Mouse (Mus musculus) heart, adult 9 months (tissue): ENCODE results near the gene Arnt.
"Not testable (repeated sequence)": the region's sequence is repeated elsewhere in the genome, so short reads cannot be mapped to it uniquely, and the experiment has no call there.

Experiments
- DNase-seq, 2 experiments: peaks; one replicate each; pipeline ENCODE4 v3.0.0; 2022; ENCODE audit warnings: low spot score in 2 of 2

Arnt gene

DNA sequence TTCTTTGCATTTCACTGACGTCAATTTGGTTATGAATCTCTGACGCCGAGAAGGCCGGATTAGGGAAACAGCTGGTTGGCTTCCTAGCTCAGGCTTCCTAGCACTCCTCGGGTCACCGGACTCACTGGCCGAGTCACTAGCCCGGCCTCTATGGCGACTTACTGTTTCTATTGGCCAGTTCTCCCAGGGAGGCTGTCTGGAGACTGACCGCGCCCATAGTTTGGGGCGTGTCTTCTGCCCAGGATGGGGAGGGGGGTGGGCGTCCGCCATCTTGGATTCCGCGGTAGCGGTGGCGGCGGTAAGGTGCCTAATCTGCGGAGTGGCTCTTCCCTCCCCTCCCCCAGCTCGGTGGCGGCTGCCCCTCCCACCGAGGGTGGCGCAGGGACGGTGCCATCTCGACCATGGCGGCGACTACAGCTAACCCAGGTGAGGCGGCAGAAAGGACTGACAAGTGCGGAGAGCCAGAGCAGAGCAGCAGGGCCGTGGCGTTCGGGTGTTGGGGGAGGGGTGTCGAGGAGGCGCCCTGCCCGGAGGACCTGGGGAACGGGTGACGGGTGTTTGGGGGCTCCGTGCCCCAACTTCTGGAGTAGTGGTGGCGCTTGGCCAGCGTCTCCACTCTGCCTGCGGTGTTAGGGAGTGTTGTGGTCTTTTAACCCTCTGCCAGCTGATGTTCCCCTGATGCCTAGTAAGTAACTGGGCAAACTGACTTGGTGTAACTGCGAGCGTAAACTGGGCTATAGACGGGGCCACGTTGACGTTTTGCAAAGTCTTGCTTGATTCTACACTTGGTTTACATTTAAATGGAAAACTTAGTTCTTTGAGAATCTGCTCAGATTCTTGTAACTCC is at the start of gene Arnt:
Gene Arnt (plus strand): TSS at position 253 of the 847 bp plus-strand sequence.
- DNase-seq: peak; percentile 95 to 98

DNA sequence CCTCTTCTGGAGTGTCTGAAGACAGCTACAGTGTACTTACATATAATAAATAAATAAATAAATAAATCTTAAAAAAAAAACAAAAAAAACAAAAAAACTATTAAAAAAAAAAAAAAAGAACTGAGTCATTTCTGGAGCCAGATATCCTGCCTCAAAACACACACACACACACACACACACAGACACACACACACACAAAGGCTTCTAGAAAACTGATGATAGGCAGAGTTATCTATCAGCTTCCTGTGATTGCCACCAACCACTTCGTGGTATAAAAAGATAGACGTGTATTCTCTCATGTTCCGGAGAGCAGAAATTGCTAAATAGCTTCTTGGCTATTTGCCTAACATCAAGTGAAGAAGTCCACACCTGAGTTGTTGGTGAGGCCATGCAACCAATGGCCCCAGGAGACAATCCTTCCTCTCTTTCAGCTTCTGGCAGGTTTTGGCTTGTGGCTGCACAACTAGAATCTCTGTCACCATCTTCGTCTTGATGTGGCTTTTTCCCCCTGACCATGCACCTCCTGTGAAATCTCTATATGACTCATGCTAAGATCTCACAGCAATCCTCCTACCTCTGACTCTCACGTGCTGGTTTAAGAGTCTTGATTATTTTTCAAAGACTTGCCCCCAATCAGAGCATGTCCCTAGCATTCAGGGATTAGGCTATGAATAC is 48.6 kb upstream of the Arnt start:
- DNase-seq: no peak

DNA sequence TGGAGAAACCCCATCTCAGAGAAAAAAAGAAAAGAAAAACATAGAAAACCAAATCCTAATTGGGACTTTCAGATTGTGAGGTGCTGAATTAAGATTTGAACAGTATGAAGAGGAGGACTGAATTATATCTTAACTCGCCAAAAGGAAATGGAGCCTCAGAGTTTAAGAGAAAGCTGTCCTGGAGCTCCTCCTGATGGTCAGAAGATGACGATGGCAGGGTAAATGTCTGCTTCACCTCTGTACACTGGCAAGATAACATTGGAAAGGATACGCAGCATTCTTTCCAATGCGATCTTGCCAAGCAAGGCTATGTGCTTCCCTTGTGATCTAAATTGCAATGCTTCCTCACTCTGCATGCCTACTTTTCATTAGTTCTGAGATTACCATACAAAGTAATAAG is 39.8 kb upstream of the Arnt start:
- peak; percentile 8 to 20 for DNase-seq

DNA sequence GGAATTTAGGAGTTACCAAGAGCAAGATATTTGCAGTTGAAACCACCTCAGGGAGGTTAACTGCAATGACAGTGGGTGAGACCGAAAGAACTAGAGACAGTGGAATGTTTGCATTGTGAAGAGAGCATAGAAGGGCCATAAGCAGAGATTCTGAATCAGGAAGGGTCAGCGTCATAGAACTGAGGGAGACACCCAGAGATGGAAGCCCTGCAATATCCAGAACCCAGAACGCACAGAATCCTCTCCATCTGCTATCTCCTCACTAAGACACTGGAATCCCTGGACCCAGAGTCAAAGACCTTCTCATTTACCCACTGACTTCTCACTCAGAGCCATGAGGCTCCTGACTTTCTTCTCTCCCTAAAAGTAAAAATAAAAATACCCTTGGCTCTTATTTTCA is 31.4 kb upstream of the Arnt start, which contains the start of gene 4930558C23Rik:
Gene 4930558C23Rik (minus strand): TSS at position 101 of the 400 bp plus-strand sequence.
- no peak for DNase-seq

DNA sequence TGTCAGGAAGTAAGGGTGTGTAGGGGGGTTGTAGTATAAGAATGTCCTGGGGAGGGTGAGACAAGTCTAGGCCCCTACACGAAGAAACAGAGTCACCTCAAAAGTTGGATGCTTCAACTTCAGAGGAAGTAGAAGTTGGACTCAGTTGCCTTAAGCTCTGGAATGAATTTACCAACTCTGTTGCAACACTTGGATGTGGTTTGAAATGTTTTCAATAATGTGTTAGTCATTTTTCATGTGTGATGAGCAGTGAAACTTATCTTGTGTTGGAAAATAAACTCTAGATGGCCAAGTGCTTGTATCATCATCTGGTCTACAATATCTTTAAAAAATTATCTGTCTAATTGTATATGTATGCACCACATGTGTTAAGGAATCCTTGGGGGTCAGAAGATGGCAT is 26.5 kb upstream of the Arnt start:
- peak in 1 of 2 experiments; percentile 7 for DNase-seq

DNA sequence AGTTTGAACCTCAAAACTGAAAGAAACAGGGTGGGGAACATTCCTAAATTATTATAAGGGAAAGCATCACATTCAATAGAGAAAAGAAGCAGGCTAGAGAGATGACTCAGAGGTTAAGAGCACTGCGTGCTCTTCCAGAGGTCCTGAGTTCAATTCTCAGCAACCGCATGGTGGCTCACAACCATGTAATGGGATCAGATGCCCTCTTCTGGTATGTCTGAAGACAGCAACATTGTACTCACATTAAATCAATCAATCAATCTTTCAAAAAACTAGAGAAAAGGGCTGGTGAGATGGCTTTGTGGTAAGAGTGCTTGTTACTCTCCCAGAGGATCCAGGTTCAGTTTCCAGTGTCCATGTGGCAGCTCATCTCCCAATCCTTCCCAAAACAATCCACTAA is 25.3 kb upstream of the Arnt start:
- DNase-seq: no peak

DNA sequence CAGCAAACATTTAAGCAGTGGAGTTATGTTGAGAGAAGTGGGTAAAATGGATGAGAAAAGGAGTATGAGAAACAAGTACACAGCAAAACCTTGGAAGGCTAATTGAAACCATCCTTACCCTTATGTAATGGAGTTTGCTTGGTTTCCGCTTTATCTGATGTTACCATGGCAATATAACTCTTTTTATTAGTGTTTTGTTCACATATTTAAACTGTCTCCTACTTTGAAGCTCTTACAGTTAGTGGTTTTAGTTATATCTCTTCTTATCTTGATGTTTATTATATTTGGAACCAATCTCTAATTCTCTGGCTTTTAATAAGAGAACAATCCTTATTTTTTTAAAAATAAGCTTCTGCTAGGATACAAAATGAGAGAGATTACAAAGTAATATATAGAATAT is 21.9 kb upstream of the Arnt start:
- DNase-seq: no peak

DNA sequence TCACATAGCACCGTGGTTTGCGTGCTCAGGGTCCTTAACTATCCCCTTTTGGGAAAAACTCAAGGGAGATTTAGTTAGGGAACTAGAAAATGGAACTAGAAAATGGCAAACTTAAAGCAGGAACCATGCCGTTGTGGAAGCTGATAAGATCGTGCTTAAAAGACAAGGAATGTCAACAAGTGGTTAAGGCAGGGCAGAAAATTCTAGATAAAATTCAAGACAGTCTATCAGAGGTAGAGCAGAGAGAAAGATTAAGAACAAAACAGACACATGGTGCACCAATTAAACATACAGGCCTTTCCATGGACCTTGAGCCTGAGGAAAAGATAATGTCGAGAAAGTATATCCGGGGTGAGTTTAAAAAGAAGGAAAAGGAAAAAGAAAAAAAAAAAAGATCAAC is 16.3 kb upstream of the Arnt start:
- no peak for DNase-seq

DNA sequence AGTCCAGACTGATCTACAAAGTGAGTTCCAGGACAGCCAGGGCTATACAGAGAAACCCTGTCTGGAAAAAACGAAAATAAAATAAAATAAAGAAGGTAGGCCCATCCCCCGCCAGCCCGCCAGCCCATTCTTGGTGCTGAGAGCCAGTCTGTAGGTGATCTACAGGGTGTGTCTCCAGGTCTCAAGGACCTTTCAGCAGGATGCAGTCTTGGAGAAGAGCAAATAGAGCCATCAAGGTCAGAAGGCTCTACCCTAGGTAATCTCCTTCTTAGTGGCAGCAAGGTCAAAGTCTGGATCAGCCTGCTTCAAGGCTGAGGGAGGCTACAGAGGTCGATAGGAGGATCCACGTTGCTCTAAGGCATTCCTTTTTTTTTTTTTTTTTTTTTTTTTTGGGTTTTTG is 7.7 kb upstream of the Arnt start:
- not testable (repeated sequence) for DNase-seq

DNA sequence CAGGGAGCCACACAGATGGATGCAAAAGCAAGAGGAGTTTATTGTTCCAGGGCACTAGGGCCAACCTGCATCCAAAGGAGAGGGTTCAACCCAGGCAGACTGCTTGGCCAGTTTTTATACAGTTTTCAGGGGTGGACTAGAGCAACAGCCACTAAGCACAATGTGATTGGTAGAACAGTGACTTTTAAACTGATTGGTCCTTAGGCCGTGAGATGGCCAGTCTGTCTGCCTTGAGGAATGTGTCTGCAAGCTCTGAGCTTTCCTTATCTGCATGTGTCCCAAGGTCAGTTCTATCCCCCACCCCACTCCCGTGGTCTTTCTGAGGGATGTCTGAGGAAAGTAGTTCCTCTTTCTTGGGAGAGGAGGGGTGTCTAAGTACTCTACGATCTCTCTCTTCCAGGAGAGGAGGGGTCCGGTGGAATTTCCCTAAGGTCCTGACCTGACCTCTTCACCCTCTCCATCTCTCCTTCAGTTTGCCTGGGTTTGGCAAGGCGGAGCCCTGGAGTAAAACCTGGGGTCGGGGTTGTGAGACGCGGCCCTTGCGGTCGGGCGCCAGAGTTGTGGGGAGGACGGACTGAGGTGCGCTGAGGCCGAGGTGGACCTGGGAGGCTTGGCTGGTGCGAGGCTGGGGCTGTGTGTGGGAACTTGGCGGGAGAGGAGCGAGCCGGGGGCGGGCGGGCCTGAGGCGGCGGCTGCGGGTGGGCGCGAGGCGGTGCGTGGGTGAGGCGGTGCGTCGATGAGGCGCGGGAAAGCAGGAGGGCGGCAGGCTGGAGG is 6.9 kb upstream of the Arnt start:
- DNase-seq: not testable (repeated sequence)

DNA sequence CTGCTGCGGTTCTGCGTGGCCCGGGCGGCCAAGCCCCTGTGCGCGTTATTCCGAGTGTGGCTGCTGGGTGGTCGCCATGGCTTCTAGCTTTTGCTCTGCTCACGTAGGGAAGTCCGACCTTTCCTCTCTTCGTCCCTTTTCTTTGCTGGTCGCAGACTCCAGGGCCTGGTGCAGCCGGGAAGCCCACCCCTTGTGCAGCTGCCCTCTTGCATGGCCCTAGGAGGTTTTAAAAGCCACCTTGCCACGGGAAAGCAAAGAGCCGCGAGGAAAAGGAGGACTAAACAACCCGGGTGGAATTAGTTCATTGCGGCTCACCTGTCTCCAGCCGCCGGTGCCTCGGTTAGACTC is 6.3 kb upstream of the Arnt start:
- not testable (repeated sequence) for DNase-seq

DNA sequence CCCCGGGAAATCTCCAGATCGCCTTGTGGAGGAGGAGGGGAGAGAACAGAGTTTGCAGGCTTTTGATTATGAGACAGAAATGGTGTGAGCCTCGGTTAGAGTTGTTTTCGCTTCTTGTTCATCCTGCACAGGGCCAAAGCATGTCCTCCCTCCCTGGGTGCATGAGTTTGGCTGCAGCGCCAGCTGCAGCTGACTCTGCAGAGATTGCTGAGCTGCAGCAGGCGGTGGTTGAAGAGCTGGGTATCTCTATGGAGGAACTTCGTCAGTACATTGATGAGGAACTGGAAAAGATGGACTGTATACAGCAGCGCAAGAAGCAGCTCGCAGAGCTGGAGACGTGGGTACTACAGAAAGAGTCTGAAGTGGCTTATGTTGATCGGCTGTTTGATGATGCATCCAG is 5.8 kb upstream of the Arnt start:
- not testable (repeated sequence) for DNase-seq

DNA sequence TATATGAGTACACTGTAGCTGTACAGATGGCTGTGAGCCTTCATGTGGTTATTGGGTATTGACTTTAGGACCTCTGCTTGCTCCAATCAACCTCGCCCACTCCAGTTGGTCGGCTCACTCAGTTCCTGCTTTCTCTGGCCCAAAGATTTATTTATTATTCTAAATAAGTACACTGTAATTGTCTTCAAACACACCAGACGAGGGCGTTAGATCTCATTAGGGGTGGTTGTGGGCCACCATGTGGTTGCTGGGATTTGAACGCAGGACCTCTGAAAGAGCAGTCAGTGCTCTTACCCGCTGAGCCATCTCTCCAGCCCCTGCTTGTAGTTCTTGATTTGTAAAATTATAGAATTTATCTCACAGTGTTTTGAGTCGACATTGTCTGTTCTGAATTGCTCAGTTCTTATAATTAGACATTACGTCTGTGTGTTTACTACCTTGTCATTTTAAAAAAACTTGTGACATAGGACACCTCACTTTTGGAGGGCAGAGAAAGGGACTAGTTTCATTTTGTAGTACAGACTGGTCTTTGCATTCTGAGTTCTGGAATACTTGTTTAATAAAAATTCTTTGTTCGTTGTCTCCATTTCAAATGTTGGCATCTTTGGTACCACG is 780 bp upstream of the Arnt start:
- DNase-seq: no peak

DNA sequence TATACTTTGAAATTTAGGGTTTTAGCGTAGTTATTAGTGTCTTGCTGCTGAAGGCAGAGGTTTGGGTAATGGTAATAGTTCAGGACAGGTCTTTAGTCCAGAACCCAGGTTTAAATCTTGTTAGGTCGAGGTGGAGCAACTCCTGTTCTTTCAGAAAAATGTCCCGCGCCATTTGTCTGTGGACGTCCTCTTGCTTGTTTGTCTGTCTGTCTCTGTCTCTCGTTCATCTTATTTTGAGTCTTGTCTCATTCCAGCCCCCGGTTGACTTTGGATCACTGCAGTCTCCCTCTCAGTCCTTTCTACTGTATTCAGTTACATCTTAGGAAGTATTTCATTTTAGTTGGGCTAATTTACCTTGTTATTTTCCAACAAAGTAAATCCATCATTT is 789 bp downstream of the Arnt start:
- DNase-seq: peak in 1 of 2 experiments; percentile 11

DNA sequence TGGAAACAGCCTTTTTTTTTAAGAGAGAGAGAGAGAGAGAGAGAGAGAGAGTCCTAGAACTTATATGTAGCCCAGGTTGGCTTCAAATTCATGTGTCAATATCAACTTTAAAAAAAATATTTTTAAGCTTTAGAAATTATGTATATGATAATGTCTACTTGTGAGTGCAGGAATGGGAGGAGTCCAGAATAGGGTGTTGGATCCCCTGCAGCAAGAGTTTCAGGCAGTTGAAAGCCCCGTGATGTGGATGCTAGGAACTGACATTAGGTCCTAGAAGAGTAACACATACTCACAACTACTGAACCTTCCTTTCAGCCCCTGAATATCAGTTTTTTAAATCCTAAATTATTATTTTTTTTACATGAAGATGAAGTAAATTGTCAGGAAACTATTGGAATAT is 1.4 kb downstream of the Arnt start:
- no peak for DNase-seq

DNA sequence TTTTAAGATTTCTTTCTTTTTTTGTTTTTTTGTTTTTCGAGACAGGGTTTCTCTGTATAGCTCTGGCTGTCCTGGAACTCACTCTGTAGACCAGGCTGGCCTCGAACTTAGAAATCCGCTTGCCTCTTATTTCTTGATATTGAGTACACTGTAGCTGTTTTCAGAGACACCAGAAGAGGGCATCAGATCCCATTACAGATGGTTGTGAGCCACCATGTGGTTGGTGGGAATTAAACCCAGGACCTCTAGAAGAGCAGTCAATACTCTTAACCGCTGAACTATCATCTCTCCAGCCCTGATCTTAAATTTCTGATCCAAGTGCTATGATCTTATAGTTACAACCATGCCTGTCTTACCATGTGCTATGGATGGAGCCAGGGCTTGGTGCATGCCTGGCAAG is 4.4 kb downstream of the Arnt start:
- not testable (repeated sequence) for DNase-seq

DNA sequence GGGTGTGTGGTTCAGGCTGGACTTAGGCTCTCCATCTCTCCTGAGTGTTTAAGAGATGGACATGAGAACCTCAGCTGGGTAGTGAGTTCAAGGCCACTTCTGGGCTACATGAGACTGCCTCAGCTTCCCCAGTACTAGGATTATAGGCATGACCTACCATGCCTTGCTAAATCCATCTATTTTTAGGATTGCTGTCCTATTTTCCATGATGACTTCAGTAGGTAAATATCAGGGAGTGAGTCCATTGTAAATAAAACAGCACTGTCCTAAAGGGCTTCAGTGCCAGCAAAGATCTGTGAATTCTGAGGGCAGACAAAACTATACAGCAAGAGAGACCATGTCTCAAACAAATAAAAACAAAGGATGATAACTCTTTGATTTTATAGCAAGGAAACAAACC is 5.5 kb downstream of the Arnt start:
- DNase-seq: no peak

DNA sequence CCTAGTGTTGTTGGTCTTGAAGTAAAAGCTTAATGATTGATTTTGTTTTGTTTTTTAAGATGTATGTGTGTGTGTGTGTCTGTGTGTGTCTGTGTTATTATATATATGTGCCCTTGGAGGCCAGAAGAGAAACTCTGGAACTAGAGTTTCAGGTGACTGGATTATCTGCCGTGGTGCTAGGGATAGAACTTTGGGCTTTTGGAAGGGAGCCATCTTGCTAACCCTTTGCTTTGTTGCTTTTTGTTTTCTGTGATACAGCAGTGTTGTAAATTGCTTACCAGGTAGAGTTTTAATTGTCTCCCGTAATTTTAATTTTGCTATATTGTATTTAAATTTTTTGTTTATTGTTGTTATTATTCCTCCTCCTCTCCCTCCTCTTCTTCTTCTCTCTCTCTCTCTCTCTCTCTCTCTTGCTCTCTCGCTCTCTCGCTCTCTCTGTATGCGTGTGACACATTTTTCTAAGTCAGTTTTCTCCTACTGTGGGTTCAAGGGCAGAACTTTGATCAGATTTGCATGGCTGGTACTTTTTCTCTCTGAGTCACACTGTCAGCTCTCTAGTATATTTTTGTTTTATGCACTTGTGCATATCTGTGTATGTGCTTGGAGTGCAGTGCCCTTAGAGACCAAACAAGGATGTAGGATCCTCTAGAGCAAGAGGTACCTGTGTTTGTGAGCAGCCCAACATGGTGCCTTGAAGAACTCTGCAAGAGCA is 8.4 kb downstream of the Arnt start:
- no peak for DNase-seq

DNA sequence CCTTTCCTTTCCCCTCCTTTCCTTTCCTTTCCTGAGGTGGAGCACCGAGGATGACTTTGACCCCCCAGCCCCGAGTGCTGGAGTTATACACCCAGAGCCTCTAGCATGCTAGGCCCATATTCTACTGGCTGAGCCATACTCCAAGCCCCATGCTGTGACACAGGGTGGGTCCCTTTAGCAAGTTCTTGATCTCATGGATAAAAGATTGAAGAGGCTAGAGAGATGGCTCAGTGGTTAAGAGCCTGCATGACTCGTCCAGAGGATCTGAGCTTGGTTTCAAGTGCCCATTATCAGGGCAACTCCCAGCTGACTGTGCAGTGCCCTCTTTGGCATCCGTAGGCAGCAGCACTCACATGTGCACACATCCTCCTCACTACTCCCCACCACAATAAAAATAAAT is 11.1 kb downstream of the Arnt start:
- DNase-seq: no peak

DNA sequence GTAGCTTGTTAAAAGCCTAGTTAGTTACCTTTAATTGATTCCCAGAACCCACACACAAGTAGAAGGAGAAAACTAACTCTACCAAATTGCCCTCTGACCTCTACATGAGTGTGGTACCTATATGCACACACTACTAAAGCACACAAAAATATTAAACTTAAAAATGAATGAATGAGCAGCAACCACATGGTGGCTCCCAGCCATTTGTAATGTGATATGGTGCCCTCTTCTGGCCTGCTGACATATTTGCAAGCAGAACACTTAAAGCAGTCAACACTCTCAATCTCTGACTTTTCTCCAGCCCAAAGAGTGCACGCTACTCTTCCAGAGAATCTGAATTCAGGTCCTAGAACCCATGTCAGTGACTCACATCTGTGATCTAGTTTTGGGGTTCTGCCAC is 16.2 kb downstream of the Arnt start:
- DNase-seq: peak in 1 of 2 experiments; percentile 21

DNA sequence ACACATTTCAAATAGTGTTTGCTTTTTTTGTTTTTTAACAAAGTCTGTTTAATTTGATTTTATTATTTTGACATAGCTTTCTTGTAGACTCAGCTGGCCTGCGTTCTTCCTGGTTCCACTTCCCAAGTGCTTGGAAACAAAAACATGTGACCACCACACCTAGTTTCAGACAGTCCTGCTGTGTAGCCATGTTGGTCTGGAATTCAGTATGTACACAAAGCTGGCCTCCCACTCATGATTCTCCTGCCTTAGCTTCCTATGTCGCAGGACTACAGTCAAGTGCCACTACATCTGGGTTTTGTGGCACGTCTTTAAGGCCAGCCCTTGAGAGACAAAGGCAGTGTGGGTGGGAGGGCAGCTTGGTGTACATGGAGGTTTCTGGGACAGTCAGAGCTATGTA is 16.7 kb downstream of the Arnt start:
- DNase-seq: no peak
